Mouse (Mus musculus) hindbrain, embryonic 14.5 days (tissue): ENCODE results near the gene Atpaf1. TPM values are rescaled to one million over a fixed set of nuclear protein-coding genes. Genes with fewer than 3 reads are reported as not detected.

Experiments
- ATAC-seq: fragments of 200-750 bp; cut with Nextera tagmentation; 2 replicates; pipeline ENCODE4 v1.8.0; 2017; ENCODE audit warnings: moderate number of reproducible peaks, mild to moderate bottlenecking, moderate TSS enrichment, moderate library complexity; ENCODE audit not compliant: low FRiP score
- DNase-seq: peaks from one replicate; pipeline ENCODE4 v3.0.0-alpha.2; 2015; ENCODE audit warnings: low spot score
- H3K27ac ChIP-seq: fragments of 300-500 bp; sonication (generic); 2 replicates; pipeline ENCODE4 v1.5.1; 2014; ENCODE audit warnings: mild to moderate bottlenecking, moderate library complexity
- H3K27me3 ChIP-seq: fragments of 300-500 bp; sonication (generic); 2 replicates; pipeline ENCODE4 v1.6.1; 2014; ENCODE audit warnings: mild to moderate bottlenecking, low read length, mixed read lengths; ENCODE audit not compliant: control insufficient read depth, insufficient read depth
- H3K36me3 ChIP-seq: fragments of 300-500 bp; sonication (generic); replicated peaks from 2 replicates; pipeline ENCODE4 v1.6.1; 2014; ENCODE audit not compliant: control insufficient read depth, insufficient read depth
- H3K4me1 ChIP-seq: fragments of 300-500 bp; sonication (generic); replicated peaks from 2 replicates; pipeline ENCODE4 v1.6.1; 2014; ENCODE audit warnings: antibody characterized with exemption, low read length, mixed read lengths; ENCODE audit not compliant: control insufficient read depth, insufficient read depth
- H3K4me2 ChIP-seq: fragments of 300-500 bp; sonication (generic); replicated peaks from 2 replicates; pipeline ENCODE4 v1.6.1; 2014; ENCODE audit warnings: mild to moderate bottlenecking, moderate library complexity
- H3K4me3 ChIP-seq: fragments of 300-500 bp; sonication (generic); replicated peaks from 2 replicates; pipeline ENCODE4 v1.5.1; 2014; ENCODE audit warnings: mild to moderate bottlenecking, low read length
- H3K9ac ChIP-seq: fragments of 300-500 bp; sonication (generic); 2 replicates; pipeline ENCODE4 v1.6.1; 2014
- H3K9me3 ChIP-seq: fragments of 300-500 bp; sonication (generic); 2 replicates; pipeline ENCODE4 v1.6.1; 2016; ENCODE audit warnings: low read length; ENCODE audit not compliant: control insufficient read depth
- WGBS: fragments of 180-500 bp; shearing (Covaris S2); extraction: QIAGEN DNeasy Blood & Tissue Kit; methylation state at CpG from one replicate; pipeline ENCODE4 v1.1.7; 2014; 5-methylcytosine and 5-hydroxymethylcytosine counted together
- polyA plus RNA-seq: library from polyadenylated mRNA; unstranded; fragments of >200 nt; fragmentation: Nextera tagmentation; extraction: Ambion mirVana; gene quantifications from 2 replicates; pipeline ENCODE4 v1.2.1, GENCODE M21; 2014

Gene Atpaf1
- polyA plus RNA-seq, 1 experiment from 2014 or later: 45.6 TPM

GRCm38 (mm10) chr4:115835576-115835975 is 51.0 kb downstream of the Atpaf1 start:
- Histone ChIP-seq H3K4me2 (no peak overlapping the region), H3K4me3 (no peak overlapping the region), H3K27ac (no peak overlapping the region), H3K9me3 (no peaks in the 10 kb centered on the region), H3K4me1 (peaks cover 6% of the 10 kb centered on the region; the same call in 1 of the 2 replicates), H3K36me3 (peaks cover 17% of the 10 kb centered on the region; the same call in 1 of the 2 replicates), H3K9ac (no peak overlapping the region), H3K27me3 (no peaks in the 10 kb centered on the region)
- 73% methylated on average over 2 of the region's 2 CpGs for WGBS
- DNase-seq (no peak), ATAC-seq (no peak)

GRCm38 (mm10) chr4:115838196-115838595 is 53.6 kb downstream of the Atpaf1 start:
- 79% methylated on average over 4 of the region's 4 CpGs for WGBS

GRCm38 (mm10) chr4:115838696-115839641 is 54.4 kb downstream of the Atpaf1 start, which contains the start of gene Mknk1:
TSS of gene Mknk1 (plus strand) at chr4:115839198.
- Histone ChIP-seq H3K27me3 (no peaks in the 10 kb centered on the region), H3K36me3 (peaks cover 6% of the 10 kb centered on the region; the same call in 1 of the 2 replicates), H3K9ac (peak within 1 kb of the TSS; percentile 65), H3K4me3 (peak within 1 kb of the TSS; percentile 61), H3K9me3 (no peaks in the 10 kb centered on the region), H3K4me2 (peak within 1 kb of the TSS; percentile 67), H3K27ac (no peak within 1 kb of the TSS), H3K4me1 (peaks cover 6% of the 10 kb centered on the region; the same call in 1 of the 2 replicates)
- ATAC-seq (peak; percentile 94), DNase-seq (peak; percentile 92)
- WGBS: 2% methylated on average over 51 of the region's 51 CpGs

More at GRCm38 (mm10) chr4:115838196-115838595, 53.6 kb downstream of the Atpaf1 start:
- Histone ChIP-seq H3K27ac (no peak overlapping the region), H3K4me3 (no peak overlapping the region), H3K36me3 (peaks cover 6% of the 10 kb centered on the region; the same call in 1 of the 2 replicates), H3K9ac (no peak overlapping the region), H3K4me2 (peak overlapping the region; percentile 67), H3K4me1 (peaks cover 6% of the 10 kb centered on the region; the same call in 1 of the 2 replicates), H3K9me3 (no peaks in the 10 kb centered on the region), H3K27me3 (no peaks in the 10 kb centered on the region)
- no peak for ATAC-seq
- DNase-seq: no peak

- no peak overlapping the region for H3K9ac ChIP-seq
Observed at GRCm38 (mm10) chr4:115839956-115840355, 55.3 kb downstream of the Atpaf1 start.

GRCm38 (mm10) chr4:115840842-115841241 is 56.2 kb downstream of the Atpaf1 start:
- H3K27me3 ChIP-seq: no peaks in the 10 kb centered on the region
- H3K4me2 ChIP-seq: no peak overlapping the region
- H3K4me1 ChIP-seq: peaks cover 6% of the 10 kb centered on the region; the same call in 1 of the 2 replicates
- 0 out of 2 replicates have a peak, but pooled peaks cover under 1% of the 10 kb centered on the region for H3K36me3 ChIP-seq
- DNase-seq: no peak
- H3K4me3 ChIP-seq: no peak overlapping the region
- no peaks in the 10 kb centered on the region for H3K9me3 ChIP-seq
- no peak overlapping the region for H3K27ac ChIP-seq
- ATAC-seq: no peak
- 97% methylated on average over 4 of the region's 4 CpGs for WGBS
- no peak overlapping the region for H3K9ac ChIP-seq

More at GRCm38 (mm10) chr4:115839956-115840355, 55.3 kb downstream of the Atpaf1 start:
- DNase-seq (no peak), ATAC-seq (no peak)
- Histone ChIP-seq H3K36me3 (0 out of 2 replicates have a peak, but pooled peaks cover 6% of the 10 kb centered on the region), H3K9me3 (no peaks in the 10 kb centered on the region), H3K4me3 (peak overlapping the region; percentile 61; the same call in 1 of the 2 replicates), H3K4me2 (peak overlapping the region; percentile 67; the same call in 1 of the 2 replicates), H3K27me3 (no peaks in the 10 kb centered on the region), H3K27ac (no peak overlapping the region), H3K4me1 (peaks cover 6% of the 10 kb centered on the region; the same call in 1 of the 2 replicates)
- WGBS: 62% methylated on average over 4 of the region's 4 CpGs

GRCm38 (mm10) chr4:115846656-115847055 is 62.0 kb downstream of the Atpaf1 start:
- no peaks in the 10 kb centered on the region for H3K27me3 ChIP-seq
- no peak overlapping the region for H3K9ac ChIP-seq
- no peak overlapping the region for H3K4me3 ChIP-seq
- no peak overlapping the region for H3K4me2 ChIP-seq
- no peak overlapping the region for H3K27ac ChIP-seq
- H3K4me1 ChIP-seq: no peaks in the 10 kb centered on the region; the same call in 1 of the 2 replicates
- ATAC-seq: no peak
- WGBS: 57% methylated on average over 2 of the region's 2 CpGs
- peaks cover 9% of the 10 kb centered on the region; the same call in 1 of the 2 replicates for H3K36me3 ChIP-seq
- H3K9me3 ChIP-seq: no peaks in the 10 kb centered on the region
- DNase-seq: no peak

- H3K9me3 ChIP-seq: no peaks in the 10 kb centered on the region
- DNase-seq: no peak
- H3K4me2 ChIP-seq: no peak overlapping the region
- 66% methylated on average over 5 of the region's 5 CpGs for WGBS
- H3K9ac ChIP-seq: no peak overlapping the region
- ATAC-seq: no peak
- H3K36me3 ChIP-seq: peaks cover 9% of the 10 kb centered on the region; the same call in 1 of the 2 replicates
- H3K27me3 ChIP-seq: no peaks in the 10 kb centered on the region
- H3K4me1 ChIP-seq: no peaks in the 10 kb centered on the region; the same call in 1 of the 2 replicates
- H3K27ac ChIP-seq: 0 out of 2 replicates have a peak overlapping the region, but pooled peaks have one; percentile 27
- no peak overlapping the region for H3K4me3 ChIP-seq
Observed at GRCm38 (mm10) chr4:115847377-115847776, 62.8 kb downstream of the Atpaf1 start.

- WGBS: 100% methylated on average over 1 of the region's 1 CpGs
- no peak overlapping the region for H3K9ac ChIP-seq
- no peak overlapping the region for H3K4me3 ChIP-seq
Observed at GRCm38 (mm10) chr4:115848083-115848482, 63.5 kb downstream of the Atpaf1 start.

More at GRCm38 (mm10) chr4:115848083-115848482, 63.5 kb downstream of the Atpaf1 start:
- Histone ChIP-seq H3K36me3 (peaks cover 9% of the 10 kb centered on the region; the same call in 1 of the 2 replicates), H3K27ac (no peak overlapping the region), H3K9me3 (no peaks in the 10 kb centered on the region), H3K4me1 (no peaks in the 10 kb centered on the region; the same call in 1 of the 2 replicates), H3K27me3 (no peaks in the 10 kb centered on the region), H3K4me2 (no peak overlapping the region)
- no peak for DNase-seq
- no peak for ATAC-seq
